Mouse (Mus musculus): ENCODE measurements around the gene Syt7.

Gene Syt7

GRCm38 (mm10) chr19:10424751-10425150, 35.9 kb downstream of the Syt7 start:
- no peak for DNase-seq (ENCODE audit: low read depth, low spot score)

- no peak for DNase-seq (ENCODE audit: low read depth, low spot score)
Observed at GRCm38 (mm10) chr19:10425484-10426270, 36.8 kb downstream of the Syt7 start.

- DNase-seq (ENCODE audit: low read depth, low spot score): no peak
Observed at GRCm38 (mm10) chr19:10426312-10426711, 37.4 kb downstream of the Syt7 start.

DNA sequence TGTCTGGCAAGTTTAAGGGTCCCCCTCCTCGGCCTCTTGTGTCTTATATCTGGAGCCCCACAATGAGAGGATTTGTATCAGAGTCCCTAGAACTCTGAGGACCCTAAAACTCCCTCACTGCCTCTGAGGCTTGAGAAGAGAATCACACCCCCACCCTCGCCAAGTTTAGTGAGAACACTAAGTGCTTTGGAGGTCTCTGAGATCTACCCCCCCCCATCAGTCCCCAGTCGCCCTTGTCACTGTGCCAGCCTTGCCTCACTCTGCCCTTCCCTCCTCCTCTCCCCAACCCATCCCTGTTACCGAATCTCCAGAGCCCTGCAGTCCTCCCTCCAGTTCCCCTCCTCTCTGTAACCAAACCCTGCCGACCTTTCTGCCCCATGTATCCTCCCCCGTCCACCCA, 37.9 kb downstream of the Syt7 start:
- DNase-seq (ENCODE audit: low read depth, low spot score): no peak

DNA sequence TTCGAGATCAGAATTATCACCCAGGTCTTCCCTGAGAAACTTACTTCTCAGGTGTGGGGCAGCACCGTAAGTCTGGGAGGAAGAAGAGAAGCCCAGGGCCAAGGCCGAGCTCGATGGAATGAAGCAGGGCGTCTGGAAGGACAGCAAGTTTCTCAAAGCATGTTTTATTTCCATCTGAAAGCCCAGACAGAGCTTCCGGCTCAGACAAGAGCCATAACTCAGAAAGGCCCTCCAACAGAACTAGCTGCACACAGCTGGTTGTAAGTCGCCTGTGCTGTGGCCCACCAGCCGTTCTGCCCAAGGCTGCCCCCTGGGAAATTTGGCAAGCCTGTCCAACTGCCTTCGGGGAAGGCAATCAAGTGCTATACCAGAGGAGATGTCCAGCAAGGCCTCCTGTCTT, 38.5 kb downstream of the Syt7 start:
- no peak for DNase-seq (ENCODE audit: low read depth, low spot score)

DNA sequence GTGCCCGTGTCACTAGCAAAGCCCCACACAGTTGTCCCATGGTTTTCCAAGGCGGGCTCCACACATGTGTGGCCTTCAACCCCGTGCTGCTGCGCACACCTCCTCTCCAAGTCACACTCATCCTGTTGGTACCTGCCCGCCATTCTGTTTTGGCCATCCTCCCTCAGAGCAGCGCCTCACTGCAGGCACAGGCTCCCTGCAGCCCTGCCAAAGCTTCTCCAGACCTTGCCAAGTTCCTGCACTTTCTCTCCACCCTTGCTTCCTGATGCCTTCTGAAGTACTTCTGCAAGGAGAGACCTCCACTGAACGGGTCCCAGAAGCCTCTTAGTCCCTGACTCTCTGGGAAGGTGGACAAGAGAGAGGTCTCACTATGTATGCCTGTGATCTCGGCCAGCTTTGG, 40.5 kb downstream of the Syt7 start:
- DNase-seq (ENCODE audit: low read depth, low spot score): no peak

- no peak for DNase-seq (ENCODE audit: low read depth, low spot score)
Observed at GRCm38 (mm10) chr19:10431410-10431809, 42.5 kb downstream of the Syt7 start.

DNA sequence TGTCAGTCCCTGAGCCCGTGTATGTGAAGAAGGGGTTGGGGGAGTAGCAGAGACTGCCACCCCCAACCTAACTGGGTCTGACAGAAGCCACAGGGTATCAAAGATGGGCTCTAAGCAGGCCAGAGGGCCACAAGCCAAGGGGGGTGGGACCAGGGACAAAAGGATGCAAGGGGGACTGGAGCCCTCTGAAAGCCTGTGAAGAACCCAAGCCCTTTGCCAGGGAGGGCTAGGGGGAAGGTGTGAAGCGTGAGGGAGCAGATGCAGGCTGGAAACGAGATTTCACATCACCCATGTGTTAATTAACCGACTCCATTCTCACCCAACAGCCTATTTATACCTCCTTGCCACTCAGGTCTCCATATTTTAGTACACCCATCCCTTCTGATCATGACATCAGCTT, 43.0 kb downstream of the Syt7 start:
- no peak for DNase-seq (ENCODE audit: low read depth, low spot score)

GRCm38 (mm10) chr19:10433225-10433624, 44.3 kb downstream of the Syt7 start:
- no peak for DNase-seq (ENCODE audit: low read depth, low spot score)

- no peak for DNase-seq (ENCODE audit: low read depth, low spot score)
Observed at GRCm38 (mm10) chr19:10433879-10434540, 45.1 kb downstream of the Syt7 start.

GRCm38 (mm10) chr19:10434927-10435326, 46.0 kb downstream of the Syt7 start:
- no peak for DNase-seq (ENCODE audit: low read depth, low spot score)

- peak; percentile 45 for DNase-seq (ENCODE audit: low read depth, low spot score)
Observed at GRCm38 (mm10) chr19:10435908-10436307, 47.0 kb downstream of the Syt7 start.

GRCm38 (mm10) chr19:10436726-10437125, 47.8 kb downstream of the Syt7 start:
- DNase-seq (ENCODE audit: low read depth, low spot score): no peak

DNA sequence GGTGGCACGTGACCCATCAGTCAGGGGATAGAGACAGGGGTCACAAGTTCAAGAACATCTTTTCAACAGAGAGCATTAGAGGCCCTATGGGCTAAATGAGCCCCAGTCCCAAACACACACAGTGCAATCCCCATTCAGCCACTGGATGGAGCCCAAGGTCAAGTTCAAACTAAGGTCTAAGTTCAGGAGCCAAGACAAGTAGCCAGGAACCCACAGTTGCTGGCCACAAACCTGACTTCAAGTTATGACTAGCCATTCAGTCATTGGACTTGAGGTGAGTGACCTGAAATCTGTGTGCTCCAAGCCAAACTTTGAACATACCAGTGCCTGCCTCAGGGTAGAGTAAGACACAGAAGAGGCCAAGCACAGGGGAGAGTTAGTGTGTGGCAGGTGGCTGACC, 48.6 kb downstream of the Syt7 start:
- DNase-seq (ENCODE audit: low read depth, low spot score): no peak

GRCm38 (mm10) chr19:10444685-10445369, 55.9 kb downstream of the Syt7 start:
- DNase-seq (ENCODE audit: low read depth, low spot score): no peak

- no peak for DNase-seq (ENCODE audit: low read depth, low spot score)
Observed at GRCm38 (mm10) chr19:10448275-10448674, 59.4 kb downstream of the Syt7 start.

- DNase-seq (ENCODE audit: low read depth, low spot score): no peak
Observed at GRCm38 (mm10) chr19:10449190-10449589, 60.3 kb downstream of the Syt7 start.

DNA sequence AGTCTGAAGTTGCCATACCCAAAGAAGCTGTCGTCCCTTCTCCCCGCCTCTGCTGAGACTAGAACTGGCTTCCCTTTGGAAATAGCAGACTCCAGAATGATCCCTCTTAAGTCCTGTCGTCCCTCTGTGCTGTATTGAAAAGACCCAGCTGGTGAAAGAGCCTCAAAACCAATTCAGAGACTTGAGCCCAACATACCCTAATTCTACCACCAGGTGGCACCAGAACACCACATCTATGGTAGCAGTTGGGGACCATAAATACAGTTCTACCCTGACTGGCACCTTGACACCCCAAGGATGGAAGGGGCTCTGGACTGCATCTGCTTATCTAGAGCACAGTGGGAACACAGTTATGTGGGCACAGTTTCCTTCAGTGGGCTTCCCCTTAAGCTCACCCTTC, 60.8 kb downstream of the Syt7 start:
- DNase-seq (ENCODE audit: low read depth, low spot score): peak; percentile 48

DNA sequence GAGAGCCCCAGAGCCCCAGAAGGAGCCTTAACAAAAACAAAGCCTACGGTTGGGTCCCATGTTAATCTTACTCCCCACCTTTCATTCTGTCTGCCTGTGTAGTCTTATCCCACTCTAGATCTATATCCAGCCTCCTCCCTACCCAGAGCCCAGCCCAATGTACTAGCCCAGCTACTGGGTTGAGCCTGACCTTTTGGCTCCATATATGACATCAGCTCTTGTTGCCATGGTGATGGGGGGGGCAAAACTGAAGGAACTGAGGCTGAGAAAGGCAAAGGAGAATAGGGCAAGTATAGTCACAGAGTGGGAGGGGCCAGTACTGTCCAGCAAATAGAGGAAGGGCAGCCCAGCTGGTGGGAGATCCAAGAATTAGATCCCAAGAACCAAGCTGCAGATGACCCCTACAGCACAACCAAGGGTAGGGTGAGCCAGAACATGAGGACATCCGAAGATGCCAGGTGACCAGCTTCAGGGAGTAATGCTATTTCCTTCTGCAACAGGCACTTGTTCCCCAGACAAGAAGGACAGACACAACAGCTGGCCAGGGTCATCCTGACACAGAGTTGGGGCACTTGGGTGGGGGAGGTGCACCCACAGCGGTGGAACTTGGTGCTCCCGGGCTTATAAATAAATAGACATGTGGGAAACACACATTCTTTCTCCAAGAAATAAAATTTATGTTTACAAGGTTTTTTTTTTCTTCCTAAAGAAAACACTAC, 66.0 kb downstream of the Syt7 start:
- DNase-seq (ENCODE audit: low read depth, low spot score): no peak

GRCm38 (mm10) chr19:10455437-10455806, 66.5 kb downstream of the Syt7 start:
- no peak for DNase-seq (ENCODE audit: low read depth, low spot score)

GRCm38 (mm10) chr19:10456752-10457483, 68.0 kb downstream of the Syt7 start, which contains the start of gene Lrrc10b:
TSS of gene Lrrc10b (minus strand) at chr19:10457473.
- DNase-seq (ENCODE audit: low read depth, low spot score): peak; percentile 19
